Mouse (Mus musculus) monocyte, adult 5-6 weeks (primary cell): Measurements from ENCODE around the gene Olfr1211. TPM values are rescaled to one million over a fixed set of nuclear protein-coding genes. Genes with fewer than 3 reads are reported as not detected.

Experiments
- ATAC-seq: fragments of 153-309, 156-312 bp; replicated peaks from 2 replicates; pipeline ENCODE4 v1.8.0; 2017; ENCODE audit warnings: mild to moderate bottlenecking; ENCODE audit not compliant: low TSS enrichment, insufficient number of reproducible peaks, severe bottlenecking, poor library complexity, low FRiP score
- total RNA-seq: library from RNA; stranded (forward); fragments of 200-1000, 200-491, 200-594 nt; gene quantifications from 3 replicates; pipeline ENCODE4 v1.2.3, GENCODE M21; 2017

The Olfr1211 gene
- total RNA-seq, result 0.75 TPM in 1 of 3 replicates, not detected in the others

DNA sequence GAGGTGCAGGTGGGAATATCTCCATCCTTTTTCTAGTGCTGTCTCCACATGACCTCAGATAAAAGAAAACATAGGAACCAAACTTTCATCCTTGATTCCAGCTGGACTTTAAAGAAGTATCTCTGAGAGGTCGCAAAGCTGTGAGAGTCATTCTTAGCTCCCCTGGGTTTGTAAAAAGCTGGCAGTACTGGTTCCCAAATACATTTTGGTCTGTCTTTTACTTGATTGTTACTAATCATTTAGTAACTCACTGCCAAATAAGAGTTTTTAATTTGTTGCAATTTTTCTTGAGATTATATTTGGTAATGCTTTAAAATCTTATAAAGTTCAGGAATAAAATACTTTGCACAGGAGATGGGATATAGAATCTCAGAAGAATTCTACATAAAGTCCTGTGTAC is at the start of gene Olfr1211:
Gene Olfr1211 (minus strand): TSS at position 101 of the 400 bp plus-strand sequence.
- ATAC-seq, result no peak

- ATAC-seq, result no peak
Observed at GRCm38 (mm10) chr2:88980181-88980580, 42.3 kb upstream of the Olfr1211 start, which contains the start of gene Gm13762. TSS of gene Gm13762 (minus strand) at chr2:88980281.

- no peak for ATAC-seq
Observed at GRCm38 (mm10) chr2:88953669-88954068, 15.8 kb upstream of the Olfr1211 start, which contains the start of gene Olfr1212. TSS of gene Olfr1212 (plus strand) at chr2:88953969.

- ATAC-seq, result no peak
Observed at GRCm38 (mm10) chr2:88915057-88915456, 22.9 kb downstream of the Olfr1211 start, which contains the start of gene Olfr1209. TSS of gene Olfr1209 (minus strand) at chr2:88915157.

- no peak for ATAC-seq
Observed at GRCm38 (mm10) chr2:88902211-88902610, 35.7 kb downstream of the Olfr1211 start, which contains the start of gene Olfr1208. TSS of gene Olfr1208 (minus strand) at chr2:88902311.

Other genes with a start within 250 kb of the Olfr1211 start
- not detected in 3 replicates for gene Olfr1195, start 248.9 kb downstream of the Olfr1211 start, total RNA-seq
- gene Olfr1196, start 233.5 kb downstream of the Olfr1211 start, total RNA-seq, result not detected in 3 replicates
- not detected in 3 replicates for gene Olfr1197, start 205.7 kb downstream of the Olfr1211 start, total RNA-seq
- not detected in 3 replicates for gene Olfr1198, start 186.7 kb downstream of the Olfr1211 start, total RNA-seq
- gene Olfr1199, start 177.6 kb downstream of the Olfr1211 start, total RNA-seq, result not detected in 3 replicates
- not detected in 3 replicates for gene Olfr1200, start 167.6 kb downstream of the Olfr1211 start, total RNA-seq
- not detected in 3 replicates for gene Olfr1201, start 145.1 kb downstream of the Olfr1211 start, total RNA-seq
- not detected in 3 replicates for gene Olfr1202, start 123.6 kb downstream of the Olfr1211 start, total RNA-seq
- not detected in 3 replicates for gene Olfr1205, start 108.4 kb downstream of the Olfr1211 start, total RNA-seq
- not detected in 3 replicates for gene Olfr1204, start 88.8 kb downstream of the Olfr1211 start, total RNA-seq
- not detected in 3 replicates for gene Olfr1206, start 74.9 kb downstream of the Olfr1211 start, total RNA-seq
- gene Olfr1208, start 35.8 kb downstream of the Olfr1211 start, total RNA-seq, result not detected in 3 replicates
- not detected in 3 replicates for gene Olfr1209, start 23.0 kb downstream of the Olfr1211 start, total RNA-seq
- not detected in 3 replicates for gene Olfr1212, start 15.9 kb upstream of the Olfr1211 start, total RNA-seq
- not detected in 3 replicates for gene Gm13762, start 42.2 kb upstream of the Olfr1211 start, total RNA-seq
- not detected in 3 replicates for gene Olfr1214, start 54.5 kb upstream of the Olfr1211 start, total RNA-seq
- gene Olfr1215, start 68.9 kb upstream of the Olfr1211 start, total RNA-seq, result not detected in 3 replicates
- gene Olfr1216, start 80.2 kb upstream of the Olfr1211 start, total RNA-seq, result not detected in 3 replicates
- not detected in 3 replicates for gene Olfr1217, start 94.0 kb upstream of the Olfr1211 start, total RNA-seq
- gene Olfr1218, start 123.1 kb upstream of the Olfr1211 start, total RNA-seq, result not detected in 3 replicates
- gene Olfr1219, start 145.4 kb upstream of the Olfr1211 start, total RNA-seq, result not detected in 3 replicates
- not detected in 3 replicates for gene Olfr1220, start 168.7 kb upstream of the Olfr1211 start, total RNA-seq
- gene Olfr1221, start 179.2 kb upstream of the Olfr1211 start, total RNA-seq, result not detected in 3 replicates
- gene Olfr1222, start 194.9 kb upstream of the Olfr1211 start, total RNA-seq, result 0.96 TPM in 1 of 3 replicates, not detected in the others
- not detected in 3 replicates for gene Olfr1223, start 213.4 kb upstream of the Olfr1211 start, total RNA-seq
- not detected in 3 replicates for gene Olfr1224-ps1, start 226.0 kb upstream of the Olfr1211 start, total RNA-seq
- not detected in 3 replicates for gene Olfr1225, start 236.6 kb upstream of the Olfr1211 start, total RNA-seq